Mouse (Mus musculus) heart, postnatal 4 days (tissue): Measurements from ENCODE around the gene Abcd4. TPM values are rescaled to one million over a fixed set of nuclear protein-coding genes. Genes with fewer than 3 reads are reported as not detected.

Experiments
- DNase-seq: peaks from one replicate; pipeline ENCODE4 v3.0.0; 2021
- total RNA-seq, 2 experiments: library from RNA; stranded (reverse); gene quantifications; 2 replicates each; pipeline ENCODE4 v1.2.3; 2021

Abcd4 gene
- total RNA-seq, 2 experiments from 2014 or later = 5.8 to 6.0 TPM

DNA sequence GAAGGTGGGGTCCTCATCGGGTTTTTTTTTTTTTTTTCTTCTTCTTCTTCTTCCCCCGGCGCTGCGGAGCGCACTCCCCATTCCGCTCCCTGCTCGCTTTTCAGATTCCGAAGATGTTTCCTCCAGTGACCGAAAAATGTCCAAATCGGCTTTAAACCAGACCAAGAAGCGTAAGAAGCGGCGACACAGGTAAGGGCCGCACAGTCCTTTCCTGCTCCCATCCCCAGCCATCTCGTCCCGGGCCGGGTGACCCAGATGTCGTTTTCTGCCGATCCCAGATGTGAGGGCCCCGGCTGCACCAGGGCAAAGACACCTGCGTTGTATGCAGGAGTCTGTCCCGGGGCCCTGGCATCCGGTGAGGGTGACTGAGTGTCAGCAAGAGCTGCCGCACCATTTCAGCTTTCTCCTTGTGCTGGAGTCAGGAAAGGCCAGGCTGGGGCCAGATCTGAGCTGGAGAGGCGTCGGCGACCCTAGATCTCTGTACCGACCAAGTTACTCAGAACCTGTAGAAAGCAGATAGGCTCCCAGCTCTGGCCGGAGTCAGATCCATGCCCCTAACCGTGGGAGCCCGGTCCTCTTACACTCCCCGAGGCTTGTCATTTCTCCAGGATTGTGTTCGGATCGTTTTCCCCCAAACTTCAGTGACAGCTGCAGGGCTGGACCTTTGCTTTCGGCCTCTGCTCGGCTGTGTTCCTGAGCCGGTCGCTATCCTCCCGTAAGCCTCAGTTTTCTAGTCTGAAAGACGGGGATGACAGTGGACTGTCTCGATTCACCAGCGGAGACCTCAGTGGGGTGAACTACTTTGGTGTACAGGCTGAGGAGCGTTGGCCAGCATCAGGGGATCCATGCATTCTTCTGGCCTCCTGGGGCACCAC, 45.5 kb downstream of the Abcd4 start:
- peak; percentile 13 for DNase-seq

- no peak for DNase-seq
Observed at GRCm38 (mm10) chr12:84570694-84571415, 46.4 kb downstream of the Abcd4 start.

- DNase-seq = no peak
Observed at GRCm38 (mm10) chr12:84569976-84570693, 47.1 kb downstream of the Abcd4 start.

GRCm38 (mm10) chr12:84569336-84569970, 47.8 kb downstream of the Abcd4 start, which contains the start of gene Vsx2:
TSS of gene Vsx2 (plus strand) at chr12:84569762.
- peak; percentile 15 for DNase-seq

DNA sequence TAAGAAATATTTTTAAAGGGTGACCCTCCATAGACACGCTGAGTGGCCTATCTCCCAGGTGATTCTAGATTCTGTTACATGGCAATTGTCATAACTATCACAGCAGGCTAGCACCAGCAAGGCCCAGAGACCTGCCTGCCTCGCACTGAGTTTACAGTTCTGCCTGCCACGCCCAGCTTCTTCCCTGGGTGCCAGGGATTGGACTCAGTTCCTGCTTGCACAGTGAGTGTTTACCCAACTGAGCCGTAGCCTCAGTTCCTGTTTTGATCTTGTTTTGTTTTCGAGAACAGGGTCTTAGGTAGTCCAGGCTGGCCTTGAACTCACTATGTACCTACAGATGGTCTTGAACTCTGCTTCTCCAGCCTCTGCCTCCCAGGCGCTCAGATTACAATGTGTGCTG, 49.6 kb downstream of the Abcd4 start:
- DNase-seq = no peak

DNA sequence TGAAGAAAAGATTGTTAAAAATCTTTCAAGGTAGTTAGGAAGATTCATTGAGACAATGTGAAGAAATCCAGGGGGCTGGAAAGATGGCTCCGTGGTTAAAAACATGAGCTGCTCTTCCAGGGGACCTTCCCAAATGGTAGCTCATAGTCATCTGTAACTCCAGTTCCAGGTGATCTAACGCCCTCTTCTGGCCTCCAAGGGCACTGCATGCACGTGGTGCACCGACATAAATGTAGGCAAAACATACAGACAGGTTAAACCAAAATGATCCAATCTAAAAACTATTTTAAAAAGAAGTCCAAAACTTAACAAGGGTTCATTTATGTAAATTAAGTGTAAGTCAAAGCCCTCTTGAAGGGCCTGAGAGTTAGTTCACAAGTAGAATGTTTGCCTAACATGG, 54.7 kb downstream of the Abcd4 start:
- DNase-seq = no peak

- no peak for DNase-seq
Observed at GRCm38 (mm10) chr12:84555218-84555617, 62.0 kb downstream of the Abcd4 start.

Other genes starting within 250 kb of the Abcd4 start
- gene Entpd5, start 208.4 kb downstream of the Abcd4 start, total RNA-seq = 10 to 100 TPM; 45.8 to 46.0 TPM
- gene Bbof1, start 208.3 kb downstream of the Abcd4 start, total RNA-seq = 1 to 10 TPM; 2.5 to 3.0 TPM
- 10 to 100 TPM; 11.3 to 13.5 TPM for gene Rnf113a2, start 200.2 kb downstream of the Abcd4 start, total RNA-seq
- gene Aldh6a1, start 166.4 kb downstream of the Abcd4 start, total RNA-seq = 10 to 100 TPM; 44.4 to 46.2 TPM
- gene Lin52, start 166.0 kb downstream of the Abcd4 start, total RNA-seq = 1 to 10 TPM; 7.2 to 7.9 TPM
- not detected for gene Vsx2, start 47.7 kb downstream of the Abcd4 start, total RNA-seq
- gene Vrtn, start 23.6 kb upstream of the Abcd4 start, total RNA-seq = not detected
- gene Syndig1l, start 81.4 kb upstream of the Abcd4 start, total RNA-seq = not detected
- gene Npc2, start 155.7 kb upstream of the Abcd4 start, total RNA-seq = 10 to 100 TPM; 42.6 to 45.3 TPM
- gene Isca2, start 155.8 kb upstream of the Abcd4 start, total RNA-seq = 10 to 100 TPM; 72.9 to 75.3 TPM